Mouse (Mus musculus) heart, embryonic 12.5 days (tissue): ENCODE measurements around the gene Armc2. TPM values are rescaled to one million over a fixed set of nuclear protein-coding genes. Genes with fewer than 3 reads are reported as not detected.

Experiments
- ATAC-seq: fragments of 200-750 bp; cut with Nextera tagmentation; 2 replicates; pipeline ENCODE4 v1.8.0; 2017; ENCODE audit warnings: moderate TSS enrichment, moderate library complexity; ENCODE audit not compliant: insufficient number of reproducible peaks, low FRiP score
- H3K27ac ChIP-seq: fragments of 300-500 bp; sonication (generic); 2 replicates; pipeline ENCODE4 v1.5.1; 2016; ENCODE audit warnings: mild to moderate bottlenecking, moderate library complexity; ENCODE audit not compliant: poor library complexity, severe bottlenecking
- H3K27me3 ChIP-seq: fragments of 300-500 bp; sonication (generic); replicated peaks from 2 replicates; pipeline ENCODE4 v1.6.1; 2016; ENCODE audit warnings: mild to moderate bottlenecking, moderate library complexity
- H3K36me3 ChIP-seq: fragments of 300-500 bp; sonication (generic); 2 replicates; pipeline ENCODE4 v1.6.1; 2016; ENCODE audit warnings: mild to moderate bottlenecking, moderate library complexity
- H3K4me1 ChIP-seq: fragments of 300-500 bp; sonication (generic); replicated peaks from 2 replicates; pipeline ENCODE4 v1.6.1; 2016; ENCODE audit warnings: mild to moderate bottlenecking
- H3K4me2 ChIP-seq: fragments of 300-500 bp; sonication (generic); 2 replicates; pipeline ENCODE4 v1.6.1; 2016; ENCODE audit warnings: mild to moderate bottlenecking, moderate library complexity
- H3K4me3 ChIP-seq: fragments of 300-500 bp; sonication (generic); 2 replicates; pipeline ENCODE4 v1.5.1; 2016; ENCODE audit warnings: mild to moderate bottlenecking
- H3K9ac ChIP-seq: fragments of 300-500 bp; sonication (generic); 2 replicates; pipeline ENCODE4 v1.6.1; 2016; ENCODE audit warnings: mild to moderate bottlenecking, moderate library complexity
- H3K9me3 ChIP-seq: fragments of 300-500 bp; sonication (generic); replicated peaks from 2 replicates; pipeline ENCODE4 v1.6.1; 2016; ENCODE audit warnings: mild to moderate bottlenecking, moderate library complexity
- WGBS: fragments of 180-500 bp; shearing (Covaris S2); methylation state at CpG from one replicate; pipeline ENCODE4 v1.1.7; 2016; 5-methylcytosine and 5-hydroxymethylcytosine counted together
- polyA plus RNA-seq: library from polyadenylated mRNA; unstranded; fragments of >200 nt; fragmentation: Nextera tagmentation; extraction: Ambion mirVana; gene quantifications from 2 replicates; pipeline ENCODE4 v1.2.1, GENCODE M21; 2016

Armc2 gene
- polyA plus RNA-seq, 1 experiment from 2014 or later, result 1.2 TPM

GRCm38 (mm10) chr10:41866069-41866837 is 152.0 kb downstream of the Armc2 start:
- Histone ChIP-seq H3K9me3 (no peaks in the 10 kb centered on the region), H3K27me3 (no peaks in the 10 kb centered on the region), H3K36me3 (no peaks in the 10 kb centered on the region), H3K9ac (no peak overlapping the region), H3K27ac (peak overlapping the region; percentile 77), H3K4me3 (no peak overlapping the region), H3K4me2 (no peak overlapping the region), H3K4me1 (peaks cover 9% of the 10 kb centered on the region)
- WGBS, result 45% methylated on average over 3 of the region's 3 CpGs
- ATAC-seq, result peak; percentile 82

Other genes starting within 250 kb of the Armc2 start
- 19.3 and 21.8 TPM in 2 replicates for gene Cep57l1, start 208.6 kb downstream of the Armc2 start, polyA plus RNA-seq
- gene Sesn1, start 208.5 kb downstream of the Armc2 start, polyA plus RNA-seq, result 27.8 and 28.6 TPM in 2 replicates